Mouse (Mus musculus): Measurements from ENCODE around the gene Olfr683. TPM values are rescaled to one million over a fixed set of nuclear protein-coding genes. Genes with fewer than 3 reads are reported as not detected.
"Not testable (repeated sequence)": the region's sequence is repeated elsewhere in the genome, so short reads cannot be mapped to it uniquely, and the experiment has no call there.

Olfr683 gene
- polyA plus RNA-seq (2015; fragmentation: Nextera tagmentation; extraction: Ambion mirVana): not detected in 2 replicates

GRCm38 (mm10) chr7:105146912-105147311 lies at the start of gene Olfr683:
Gene Olfr683, minus strand, starts transcription at chr7:105147012.
- no peak within 1 kb of the TSS for H3K4me2 ChIP-seq
- no peak within 1 kb of the TSS for H3K9ac ChIP-seq
- no peaks in the 10 kb centered on the region for H3K4me1 ChIP-seq
- no peak for ATAC-seq (replicated peaks)
- H3K27me3 ChIP-seq (replicated peaks): no peaks in the 10 kb centered on the region
- H3K27ac ChIP-seq: no peak within 1 kb of the TSS
- no peaks in the 10 kb centered on the region for H3K36me3 ChIP-seq (replicated peaks)
- 63% methylated on average over 1 of the region's 1 CpGs for WGBS
- H3K9me3 ChIP-seq: no peaks in the 10 kb centered on the region
- H3K4me3 ChIP-seq: no peak within 1 kb of the TSS

GRCm38 (mm10) chr7:105185912-105186311 lies 39.1 kb upstream of the Olfr683 start, which contains the start of gene Olfr685:
Gene Olfr685, minus strand, starts transcription at chr7:105186012.
- no peak within 1 kb of the TSS for H3K9ac ChIP-seq
- no peak within 1 kb of the TSS for H3K4me3 ChIP-seq
- H3K4me2 ChIP-seq: no peak within 1 kb of the TSS
- H3K36me3 ChIP-seq (replicated peaks): no peaks in the 10 kb centered on the region
- no peaks in the 10 kb centered on the region for H3K9me3 ChIP-seq
- no peaks in the 10 kb centered on the region for H3K4me1 ChIP-seq
- H3K27me3 ChIP-seq (replicated peaks): no peaks in the 10 kb centered on the region
- H3K27ac ChIP-seq: no peak within 1 kb of the TSS
- 95% methylated on average over 1 of the region's 1 CpGs for WGBS
- ATAC-seq (replicated peaks): no peak

- no peak overlapping the region for H3K4me2 ChIP-seq
- H3K9ac ChIP-seq: no peak overlapping the region
- 59% methylated on average over 4 of the region's 4 CpGs for whole genome bisulfite sequencing
- ATAC-seq (replicated peaks): 0 out of 2 replicates have a peak, but pooled peaks have one; percentile 52
- no peak overlapping the region for H3K27ac ChIP-seq
- H3K4me1 ChIP-seq: no peaks in the 10 kb centered on the region
- no peaks in the 10 kb centered on the region for H3K36me3 ChIP-seq (replicated peaks)
- no peak overlapping the region for H3K4me3 ChIP-seq
- no peaks in the 10 kb centered on the region for H3K9me3 ChIP-seq
- H3K27me3 ChIP-seq (replicated peaks): no peaks in the 10 kb centered on the region
Observed at GRCm38 (mm10) chr7:105170773-105171172, 24.0 kb upstream of the Olfr683 start.

- H3K27me3 ChIP-seq (replicated peaks): no peaks in the 10 kb centered on the region
- H3K27ac ChIP-seq: no peak within 1 kb of the TSS
- WGBS: 81% methylated on average over 1 of the region's 1 CpGs
- no peak within 1 kb of the TSS for H3K4me3 ChIP-seq
- H3K9ac ChIP-seq: no peak within 1 kb of the TSS
- H3K4me1 ChIP-seq: no peaks in the 10 kb centered on the region
- no peaks in the 10 kb centered on the region for H3K9me3 ChIP-seq
- no peak for ATAC-seq (replicated peaks)
- no peak within 1 kb of the TSS for H3K4me2 ChIP-seq
- no peaks in the 10 kb centered on the region for H3K36me3 ChIP-seq (replicated peaks)
Observed at GRCm38 (mm10) chr7:105163553-105163952, 16.7 kb upstream of the Olfr683 start, which contains the start of gene Olfr684. Gene Olfr684, minus strand, starts transcription at chr7:105163653.

- no peaks in the 10 kb centered on the region for H3K4me1 ChIP-seq
- no peak overlapping the region for H3K27ac ChIP-seq
- H3K4me3 ChIP-seq: no peak overlapping the region
- no peaks in the 10 kb centered on the region for H3K36me3 ChIP-seq (replicated peaks)
- H3K9me3 ChIP-seq: no peaks in the 10 kb centered on the region
- H3K4me2 ChIP-seq: no peak overlapping the region
- no peaks in the 10 kb centered on the region for H3K27me3 ChIP-seq (replicated peaks)
- no peak overlapping the region for H3K9ac ChIP-seq
- WGBS: 84% methylated on average over 2 of the region's 2 CpGs
- no peak for ATAC-seq (replicated peaks)
Observed at GRCm38 (mm10) chr7:105141275-105141674, 5.5 kb downstream of the Olfr683 start.

- no peak for ATAC-seq (replicated peaks)
- no peak within 1 kb of the TSS for H3K4me2 ChIP-seq
- no peak within 1 kb of the TSS for H3K9ac ChIP-seq
- no peaks in the 10 kb centered on the region for H3K4me1 ChIP-seq
- H3K27ac ChIP-seq: no peak within 1 kb of the TSS
- no peaks in the 10 kb centered on the region for H3K9me3 ChIP-seq
- H3K36me3 ChIP-seq (replicated peaks): no peaks in the 10 kb centered on the region
- H3K4me3 ChIP-seq: no peak within 1 kb of the TSS
- no peaks in the 10 kb centered on the region for H3K27me3 ChIP-seq (replicated peaks)
Observed at GRCm38 (mm10) chr7:105116536-105116935, 30.3 kb downstream of the Olfr683 start, which contains the start of gene Olfr681. Gene Olfr681, plus strand, starts transcription at chr7:105116836.

GRCm38 (mm10) chr7:105092717-105093116 lies 54.1 kb downstream of the Olfr683 start, which contains the start of gene Olfr680-ps1:
Gene Olfr680-ps1, minus strand, starts transcription at chr7:105092817.
- H3K9me3 ChIP-seq; H3K27me3 ChIP-seq (replicated peaks); ATAC-seq (replicated peaks); H3K9ac ChIP-seq; H3K36me3 ChIP-seq (replicated peaks); H3K4me2 ChIP-seq; H3K4me3 ChIP-seq; H3K4me1 ChIP-seq; H3K27ac ChIP-seq: not testable (repeated sequence)

Other genes with a start within 250 kb of the Olfr683 start
- not detected in 2 replicates for gene Olfr667, start 225.5 kb downstream of the Olfr683 start, polyA plus RNA-seq (2015; fragmentation: Nextera tagmentation; extraction: Ambion mirVana)
- not detected in 2 replicates for gene Olfr668, start 219.0 kb downstream of the Olfr683 start, polyA plus RNA-seq (2015; fragmentation: Nextera tagmentation; extraction: Ambion mirVana)
- not detected in 2 replicates for gene Olfr669, start 212.8 kb downstream of the Olfr683 start, polyA plus RNA-seq (2015; fragmentation: Nextera tagmentation; extraction: Ambion mirVana)
- not detected in 2 replicates for gene Olfr670, start 184.4 kb downstream of the Olfr683 start, polyA plus RNA-seq (2015; fragmentation: Nextera tagmentation; extraction: Ambion mirVana)
- gene Olfr671, start 167.9 kb downstream of the Olfr683 start, polyA plus RNA-seq (2015; fragmentation: Nextera tagmentation; extraction: Ambion mirVana): not detected in 2 replicates
- not detected in 2 replicates for gene Olfr672, start 145.0 kb downstream of the Olfr683 start, polyA plus RNA-seq (2015; fragmentation: Nextera tagmentation; extraction: Ambion mirVana)
- gene Olfr675, start 118.6 kb downstream of the Olfr683 start, polyA plus RNA-seq (2015; fragmentation: Nextera tagmentation; extraction: Ambion mirVana): not detected in 2 replicates
- gene Olfr676, start 114.3 kb downstream of the Olfr683 start, polyA plus RNA-seq (2015; fragmentation: Nextera tagmentation; extraction: Ambion mirVana): not detected in 2 replicates
- not detected in 2 replicates for gene Olfr677, start 95.6 kb downstream of the Olfr683 start, polyA plus RNA-seq (2015; fragmentation: Nextera tagmentation; extraction: Ambion mirVana)
- gene Olfr678, start 82.5 kb downstream of the Olfr683 start, polyA plus RNA-seq (2015; fragmentation: Nextera tagmentation; extraction: Ambion mirVana): not detected in 2 replicates
- gene Olfr679, start 65.8 kb downstream of the Olfr683 start, polyA plus RNA-seq (2015; fragmentation: Nextera tagmentation; extraction: Ambion mirVana): not detected in 2 replicates
- gene Olfr680-ps1, start 54.2 kb downstream of the Olfr683 start, polyA plus RNA-seq (2015; fragmentation: Nextera tagmentation; extraction: Ambion mirVana): not detected in 2 replicates
- gene Olfr681, start 30.2 kb downstream of the Olfr683 start, polyA plus RNA-seq (2015; fragmentation: Nextera tagmentation; extraction: Ambion mirVana): not detected in 2 replicates
- not detected in 2 replicates for gene Olfr684, start 16.6 kb upstream of the Olfr683 start, polyA plus RNA-seq (2015; fragmentation: Nextera tagmentation; extraction: Ambion mirVana)
- not detected in 2 replicates for gene Olfr685, start 39.0 kb upstream of the Olfr683 start, polyA plus RNA-seq (2015; fragmentation: Nextera tagmentation; extraction: Ambion mirVana)
- not detected in 2 replicates for gene Olfr686, start 60.5 kb upstream of the Olfr683 start, polyA plus RNA-seq (2015; fragmentation: Nextera tagmentation; extraction: Ambion mirVana)
- gene Olfr688, start 141.1 kb upstream of the Olfr683 start, polyA plus RNA-seq (2015; fragmentation: Nextera tagmentation; extraction: Ambion mirVana): not detected in 2 replicates
- not detected in 2 replicates for gene Olfr689, start 164.2 kb upstream of the Olfr683 start, polyA plus RNA-seq (2015; fragmentation: Nextera tagmentation; extraction: Ambion mirVana)
- gene Olfr690, start 187.1 kb upstream of the Olfr683 start, polyA plus RNA-seq (2015; fragmentation: Nextera tagmentation; extraction: Ambion mirVana): not detected in 2 replicates
- 0.28 and 0.46 TPM in 2 replicates for gene Olfr691, start 195.3 kb upstream of the Olfr683 start, polyA plus RNA-seq (2015; fragmentation: Nextera tagmentation; extraction: Ambion mirVana)
- not detected in 2 replicates for gene Olfr692, start 221.2 kb upstream of the Olfr683 start, polyA plus RNA-seq (2015; fragmentation: Nextera tagmentation; extraction: Ambion mirVana)
- gene Gm5901, start 228.0 kb upstream of the Olfr683 start, polyA plus RNA-seq (2015; fragmentation: Nextera tagmentation; extraction: Ambion mirVana): not detected in 2 replicates